Mouse (Mus musculus) liver, embryonic 14.5 days (tissue): ENCODE results near the gene Cyp11a1. TPM values are rescaled to one million over a fixed set of nuclear protein-coding genes. Genes with fewer than 3 reads are reported as not detected.

Source experiments
- ATAC-seq: fragments of 200-750 bp; cut with Nextera tagmentation; 2 replicates; pipeline ENCODE4 v1.8.0; 2017; ENCODE audit warnings: moderate number of reproducible peaks, mild to moderate bottlenecking, moderate library complexity; ENCODE audit not compliant: insufficient read depth
- DNase-seq, 3 experiments: peaks; one replicate each; pipeline ENCODE4 v3.0.0-alpha.2; 2012 to 2013; ENCODE audit warnings: low read depth in 3 of 3, low spot score in 3 of 3
- H3K27ac ChIP-seq: fragments of 300-500 bp; sonication (generic); 2 replicates; pipeline ENCODE4 v1.5.1; 2014; ENCODE audit warnings: moderate library complexity, mild to moderate bottlenecking, control low read depth, inconsistent platforms
- H3K27me3 ChIP-seq: fragments of 300-500 bp; sonication (generic); 2 replicates; pipeline ENCODE4 v1.6.1; 2014; ENCODE audit warnings: mild to moderate bottlenecking, low read length, moderate library complexity; ENCODE audit not compliant: control insufficient read depth, insufficient read depth
- H3K36me3 ChIP-seq: fragments of 300-500 bp; sonication (generic); replicated peaks from 2 replicates; pipeline ENCODE4 v1.6.1; 2014; ENCODE audit warnings: low read depth; ENCODE audit not compliant: control insufficient read depth, insufficient read depth
- H3K4me1 ChIP-seq, 2 experiments: fragments of 200-500 bp in 1 of 2; fragments of 300-500 bp in 1 of 2; sonication (generic) in 1 of 2; replicated peaks; 2 replicates each; pipeline ENCODE4 v1.6.1; 2012 to 2014; ENCODE audit warnings: antibody characterized with exemption in 1 of 2, inconsistent platforms in 1 of 2, low read length in 1 of 2; ENCODE audit not compliant: control insufficient read depth in 2 of 2, insufficient read depth in 2 of 2
- H3K4me2 ChIP-seq: fragments of 300-500 bp; sonication (generic); 2 replicates; pipeline ENCODE4 v1.6.1; 2014; ENCODE audit warnings: low read depth, mild to moderate bottlenecking, control low read depth, moderate library complexity
- H3K4me3 ChIP-seq, 2 experiments: fragments of 200-500 bp in 1 of 2; fragments of 300-500 bp in 1 of 2; sonication (generic) in 1 of 2; 2 replicates each; pipeline ENCODE4 v1.5.1; 2012 to 2014; ENCODE audit warnings: low read depth in 2 of 2, low read length in 2 of 2, mild to moderate bottlenecking in 2 of 2, control low read depth in 1 of 2, inconsistent platforms in 1 of 2, moderate library complexity in 1 of 2; ENCODE audit not compliant: insufficient read depth in 1 of 2
- H3K9ac ChIP-seq: fragments of 300-500 bp; sonication (generic); replicated peaks from 2 replicates; pipeline ENCODE4 v1.6.1; 2014; ENCODE audit warnings: mild to moderate bottlenecking, control low read depth, moderate library complexity
- H3K9me3 ChIP-seq: fragments of 300-500 bp; sonication (generic); 2 replicates; pipeline ENCODE4 v1.6.1; 2016; ENCODE audit warnings: low read length, mixed read lengths; ENCODE audit not compliant: control insufficient read depth
- CTCF ChIP-seq: IDR thresholded peaks from 2 replicates; pipeline ENCODE4 v1.5.1; 2016; ENCODE audit warnings: antibody characterized with exemption, low read depth, control low read depth
- EP300 ChIP-seq: IDR thresholded peaks from 2 replicates; pipeline ENCODE4 v1.6.1; 2016; ENCODE audit warnings: antibody characterized with exemption, low read depth
- WGBS: fragments of 180-500 bp; shearing (Covaris S2); extraction: QIAGEN DNeasy Blood & Tissue Kit; methylation state at CpG from one replicate; pipeline ENCODE4 v1.1.7; 2014; ENCODE audit not compliant: insufficient replicate concordance; 5-methylcytosine and 5-hydroxymethylcytosine counted together
- polyA plus RNA-seq, 2 experiments: library from polyadenylated mRNA; depleted of rRNA in 1 of 2; stranded (reverse) in 1 of 2; unstranded in 1 of 2; fragments of >200 nt; fragmentation: Nextera tagmentation in 1 of 2; extraction: Ambion mirVana in 1 of 2; gene quantifications; 2 replicates each; pipeline versions ENCODE4 v1.2.1 to v1.2.3; 2012 to 2014

Cyp11a1 gene
- polyA plus RNA-seq, 2 experiments, result 0.37 to 0.55 TPM

- no peaks in the 10 kb centered on the region for H3K36me3 ChIP-seq
- 43% methylated on average over 7 of the region's 7 CpGs for WGBS
- H3K27ac ChIP-seq, result no peak overlapping the region
- TF ChIP-seq CTCF (no peak), EP300 (no peak)
- no peak overlapping the region for H3K4me2 ChIP-seq
- ATAC-seq (no peak), DNase-seq (no peak)
- H3K4me1 ChIP-seq, result no peaks in the 10 kb centered on the region
- H3K4me3 ChIP-seq, result no peak overlapping the region
- no peak overlapping the region for H3K9ac ChIP-seq
- H3K27me3 ChIP-seq, result no peaks in the 10 kb centered on the region; the same call in 1 of the 2 replicates
- H3K9me3 ChIP-seq, result no peaks in the 10 kb centered on the region
Measured at GRCm38 (mm10) chr9:58035951-58036698, 29.9 kb downstream of the Cyp11a1 start.

- no peak for TF ChIP-seq EP300
- TF ChIP-seq CTCF, result no peak
- no peak for DNase-seq
Measured at GRCm38 (mm10) chr9:58036961-58037360, 30.8 kb downstream of the Cyp11a1 start.

GRCm38 (mm10) chr9:58038500-58039168 is 32.4 kb downstream of the Cyp11a1 start:
- H3K27ac ChIP-seq, result no peak overlapping the region
- H3K27me3 ChIP-seq, result no peaks in the 10 kb centered on the region; the same call in 1 of the 2 replicates
- H3K4me3 ChIP-seq, result no peak overlapping the region
- DNase-seq (peak in 2 of 3 experiments; percentile 9 to 22), ATAC-seq (no peak)
- H3K4me1 ChIP-seq, result no peaks in the 10 kb centered on the region
- no peaks in the 10 kb centered on the region for H3K9me3 ChIP-seq
- no peak overlapping the region for H3K9ac ChIP-seq
- WGBS, result 27% methylated on average over 19 of the region's 19 CpGs
- no peaks in the 10 kb centered on the region for H3K36me3 ChIP-seq
- TF ChIP-seq CTCF (peak; percentile 89), EP300 (no peak)
- H3K4me2 ChIP-seq, result no peak overlapping the region

More at GRCm38 (mm10) chr9:58036961-58037360, 30.8 kb downstream of the Cyp11a1 start:
- no peaks in the 10 kb centered on the region; the same call in 1 of the 2 replicates for H3K27me3 ChIP-seq
- H3K4me3 ChIP-seq, result no peak overlapping the region
- no peak overlapping the region for H3K9ac ChIP-seq
- H3K4me1 ChIP-seq, result no peaks in the 10 kb centered on the region
- H3K9me3 ChIP-seq, result no peaks in the 10 kb centered on the region
- no peak overlapping the region for H3K27ac ChIP-seq
- no peak overlapping the region for H3K4me2 ChIP-seq
- H3K36me3 ChIP-seq, result no peaks in the 10 kb centered on the region
- no peak for ATAC-seq
- 51% methylated on average over 4 of the region's 4 CpGs for WGBS

GRCm38 (mm10) chr9:58040977-58041376 is 34.8 kb downstream of the Cyp11a1 start:
- H3K4me2 ChIP-seq, result no peak overlapping the region
- ATAC-seq, result no peak
- H3K36me3 ChIP-seq, result no peaks in the 10 kb centered on the region
- no peak overlapping the region for H3K27ac ChIP-seq
- no peaks in the 10 kb centered on the region; the same call in 1 of the 2 replicates for H3K27me3 ChIP-seq
- no peak overlapping the region for H3K4me3 ChIP-seq
- H3K9ac ChIP-seq, result no peak overlapping the region
- WGBS, result 37% methylated on average over 4 of the region's 4 CpGs
- no peaks in the 10 kb centered on the region for H3K9me3 ChIP-seq
- TF ChIP-seq EP300 (no peak), CTCF (no peak)
- DNase-seq, result no peak
- H3K4me1 ChIP-seq, result no peaks in the 10 kb centered on the region

GRCm38 (mm10) chr9:58042391-58042790 is 36.2 kb downstream of the Cyp11a1 start:
- no peaks in the 10 kb centered on the region for H3K4me1 ChIP-seq
- no peak overlapping the region for H3K4me2 ChIP-seq
- no peaks in the 10 kb centered on the region for H3K9me3 ChIP-seq
- no peak overlapping the region for H3K27ac ChIP-seq
- WGBS, result 39% methylated on average over 10 of the region's 10 CpGs
- H3K9ac ChIP-seq, result no peak overlapping the region
- H3K27me3 ChIP-seq, result no peaks in the 10 kb centered on the region
- no peak for DNase-seq
- H3K4me3 ChIP-seq, result no peak overlapping the region
- TF ChIP-seq CTCF, result no peak
- TF ChIP-seq EP300, result no peak
- H3K36me3 ChIP-seq, result no peaks in the 10 kb centered on the region
- no peak for ATAC-seq
